Mouse (Mus musculus) naive thymus-derived CD4-positive, alpha-beta T cell, adult 2 months (primary cell): ENCODE results near the gene Fn3krp.

Experiments
- DNase-seq: peaks from one replicate; pipeline ENCODE4 v3.0.0-alpha.2; 2011; ENCODE audit warnings: low read depth

Gene Fn3krp

DNA sequence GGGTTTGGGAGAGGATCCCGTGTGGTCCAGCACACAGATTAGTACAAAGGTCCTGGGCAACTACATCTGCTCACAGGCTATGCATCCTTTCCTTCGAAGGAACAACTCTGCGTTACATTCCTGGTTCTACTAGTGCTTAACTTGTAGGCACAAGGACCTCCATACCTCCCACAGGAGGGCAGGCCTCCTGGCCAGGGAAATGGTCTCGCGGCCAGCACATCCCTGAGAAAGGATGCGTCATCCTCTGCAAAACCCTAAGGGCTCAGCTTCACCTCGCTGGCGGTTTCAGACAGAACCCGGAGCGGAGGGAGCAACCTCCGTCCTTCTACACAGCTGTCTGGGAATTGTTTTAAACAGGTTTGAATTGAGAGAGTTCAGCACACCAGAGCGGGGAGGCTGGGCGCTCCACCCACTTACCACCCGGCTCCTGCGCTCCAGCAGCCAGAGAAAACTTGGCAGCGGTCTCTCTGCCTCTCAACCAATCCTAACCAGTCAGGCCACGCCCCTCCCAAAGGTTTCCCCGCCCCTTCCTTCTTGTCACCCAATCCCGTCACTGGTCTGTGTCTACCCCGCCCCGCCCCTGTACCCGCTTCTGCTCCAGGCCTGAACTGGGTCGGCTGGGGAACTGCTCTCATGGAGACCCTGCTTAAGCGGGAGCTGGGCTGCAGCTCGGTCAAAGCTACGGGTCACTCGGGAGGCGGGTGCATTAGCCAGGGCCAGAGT lies at the start of gene Fn3krp:
Fn3krp (plus strand) TSS at position 572 of the 723 bp plus-strand sequence.
- peak; percentile 99 for DNase-seq

DNA sequence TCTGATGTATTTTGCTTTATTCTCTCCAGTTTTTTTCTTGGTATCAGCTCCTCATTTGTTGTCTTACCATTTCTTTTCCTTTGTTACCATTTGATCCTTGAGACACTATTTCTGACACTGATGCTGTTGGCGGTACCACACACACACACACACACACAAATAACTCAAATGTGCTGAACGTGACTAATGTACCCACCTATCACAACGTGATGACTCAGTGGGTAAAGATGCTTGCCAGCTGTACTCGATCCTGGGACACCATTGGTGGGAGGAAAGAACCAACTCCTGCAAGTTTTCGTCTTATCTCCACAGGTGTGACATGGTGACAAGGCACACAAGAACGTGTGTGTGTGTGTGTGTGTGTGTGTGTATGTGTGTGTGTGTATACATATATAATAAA lies 47.9 kb upstream of the Fn3krp start:
- no peak for DNase-seq

DNA sequence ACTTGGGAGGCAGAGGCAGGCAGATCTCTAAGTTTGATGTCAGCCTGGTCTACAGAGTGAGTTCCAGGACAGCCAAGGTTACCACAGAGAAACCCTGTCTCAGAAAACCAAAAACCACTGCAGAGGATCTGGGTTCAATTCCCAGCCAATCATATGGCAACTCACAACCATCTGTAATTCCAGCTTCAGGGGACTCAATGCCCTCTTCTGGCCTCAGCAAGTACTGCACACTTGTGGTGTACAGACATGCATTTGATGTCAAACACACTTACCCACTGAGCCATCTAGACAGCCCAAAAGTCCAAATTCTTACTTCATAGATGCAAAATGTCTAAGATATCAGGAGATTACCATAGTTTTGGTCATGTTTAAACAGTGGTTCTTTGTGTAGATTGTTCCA lies 42.6 kb upstream of the Fn3krp start:
- DNase-seq, result no peak

DNA sequence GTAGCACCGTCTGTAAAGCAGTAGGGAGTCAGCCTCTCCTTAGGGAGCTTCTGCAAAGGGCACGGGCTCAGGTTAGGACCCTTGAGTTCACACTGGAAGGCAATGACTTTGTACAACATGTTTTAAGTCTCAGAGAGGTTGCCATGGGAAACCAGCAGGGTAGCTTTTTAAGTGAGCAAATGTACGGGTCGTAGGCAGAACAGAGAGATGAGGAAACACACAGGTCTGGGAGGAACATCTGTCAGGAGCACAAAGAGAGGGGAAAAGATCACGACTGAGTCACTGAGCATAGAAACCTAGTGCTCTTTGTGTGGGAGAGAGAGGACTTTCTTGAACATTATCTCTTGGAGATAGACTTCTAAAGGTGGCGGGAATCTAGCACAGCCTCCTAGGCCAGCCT lies 40.9 kb upstream of the Fn3krp start:
- DNase-seq, result no peak

DNA sequence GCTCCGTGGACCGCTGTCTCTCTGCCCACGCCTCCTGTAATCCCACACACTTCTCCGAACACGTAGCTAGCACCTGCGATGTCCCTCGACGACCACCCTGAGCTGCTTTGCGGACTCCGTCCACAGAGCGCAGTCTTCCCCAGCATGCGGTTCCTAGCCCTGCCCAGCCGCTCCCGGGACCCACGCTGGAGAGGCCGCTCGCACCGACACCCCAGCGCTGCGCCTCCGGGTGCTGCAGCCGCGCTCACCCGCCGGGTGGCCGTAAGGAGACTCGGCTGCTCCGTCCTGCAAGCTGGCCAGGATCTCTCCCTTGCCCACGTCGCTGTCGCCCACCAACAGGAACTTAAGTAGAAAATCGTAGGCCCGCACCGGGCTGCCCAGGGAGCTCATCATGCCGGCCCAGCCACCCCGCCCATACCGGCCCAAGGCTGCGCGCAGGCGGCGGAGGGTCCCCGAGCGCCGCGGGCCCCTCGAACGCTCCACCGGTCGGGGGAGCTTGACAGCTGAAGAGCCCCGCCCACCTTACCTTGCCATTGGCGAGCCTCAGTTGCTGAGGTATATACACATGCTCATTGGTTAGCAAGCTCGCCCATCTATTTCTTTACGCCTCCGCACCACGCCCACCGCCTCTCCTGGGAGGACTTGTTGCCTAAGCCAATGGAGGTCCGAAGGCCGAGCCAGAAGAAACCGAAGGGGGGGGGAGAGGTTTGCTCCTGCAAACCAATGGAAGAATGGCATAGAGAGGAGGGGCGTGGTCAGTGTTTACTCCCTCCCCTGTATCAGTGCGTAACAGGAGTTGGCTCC lies 33.2 kb upstream of the Fn3krp start, which contains the start of gene Rab40b:
Rab40b (minus strand) TSS at position 502 of the 804 bp plus-strand sequence.
- DNase-seq, result peak; percentile 24

DNA sequence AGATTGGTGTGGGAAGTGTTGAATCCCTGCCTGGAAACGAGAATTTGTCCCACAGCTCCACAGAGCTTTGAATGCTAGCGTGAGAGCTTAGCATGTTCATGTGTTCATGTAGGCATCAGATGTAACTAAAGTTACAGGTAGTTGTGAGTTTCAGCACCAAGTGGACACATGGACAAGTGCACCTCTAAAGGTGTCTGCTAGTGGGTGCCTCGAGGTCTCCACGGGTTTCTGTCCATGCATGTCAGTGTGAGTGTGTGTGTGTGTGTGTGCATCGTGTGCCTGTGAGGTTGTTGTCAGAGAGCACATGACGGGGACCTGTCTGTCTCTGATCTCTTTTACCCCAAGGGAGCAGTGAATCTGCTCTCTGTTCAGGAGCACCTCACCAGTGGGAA lies 32.7 kb upstream of the Fn3krp start:
- no peak for DNase-seq

DNA sequence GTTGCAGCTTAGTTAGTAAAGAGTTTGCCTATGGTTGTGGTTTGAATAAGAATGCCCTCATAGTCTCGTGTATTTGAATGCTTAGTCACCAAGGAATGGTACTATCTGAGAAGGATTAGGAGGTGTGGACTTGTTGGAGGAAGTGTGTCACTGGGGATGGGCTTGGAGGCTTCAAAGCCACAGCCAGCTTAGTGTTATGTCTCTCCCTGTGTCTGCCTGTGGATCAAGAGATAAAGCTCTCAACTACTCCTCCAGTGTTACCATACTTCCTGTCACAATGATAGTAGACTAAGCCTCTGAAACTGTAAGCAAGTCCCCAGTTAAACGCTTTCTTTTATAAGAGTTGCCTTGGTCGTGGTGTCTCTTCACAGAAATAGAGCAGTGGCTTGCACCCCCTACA lies 30.4 kb upstream of the Fn3krp start:
- no peak for DNase-seq

DNA sequence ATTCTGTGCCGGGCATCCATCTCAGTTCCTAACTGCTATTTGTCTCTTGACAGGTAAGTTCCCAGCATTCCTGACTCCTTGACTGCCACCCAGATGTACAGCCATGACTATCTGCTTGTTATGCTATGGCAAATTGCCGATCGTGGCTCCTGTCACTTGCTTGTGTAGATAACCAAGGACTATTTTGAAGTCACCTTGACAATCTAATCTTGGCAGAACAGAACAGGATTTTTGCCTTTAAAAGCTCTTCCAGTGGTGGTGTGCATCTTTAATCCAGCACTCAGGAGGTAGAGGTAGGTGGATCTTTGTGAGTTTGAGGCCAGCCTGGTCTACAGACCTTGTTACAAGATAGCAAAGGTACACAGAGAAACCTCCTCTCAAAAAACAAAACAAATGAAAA lies 28.8 kb upstream of the Fn3krp start:
- DNase-seq, result no peak

DNA sequence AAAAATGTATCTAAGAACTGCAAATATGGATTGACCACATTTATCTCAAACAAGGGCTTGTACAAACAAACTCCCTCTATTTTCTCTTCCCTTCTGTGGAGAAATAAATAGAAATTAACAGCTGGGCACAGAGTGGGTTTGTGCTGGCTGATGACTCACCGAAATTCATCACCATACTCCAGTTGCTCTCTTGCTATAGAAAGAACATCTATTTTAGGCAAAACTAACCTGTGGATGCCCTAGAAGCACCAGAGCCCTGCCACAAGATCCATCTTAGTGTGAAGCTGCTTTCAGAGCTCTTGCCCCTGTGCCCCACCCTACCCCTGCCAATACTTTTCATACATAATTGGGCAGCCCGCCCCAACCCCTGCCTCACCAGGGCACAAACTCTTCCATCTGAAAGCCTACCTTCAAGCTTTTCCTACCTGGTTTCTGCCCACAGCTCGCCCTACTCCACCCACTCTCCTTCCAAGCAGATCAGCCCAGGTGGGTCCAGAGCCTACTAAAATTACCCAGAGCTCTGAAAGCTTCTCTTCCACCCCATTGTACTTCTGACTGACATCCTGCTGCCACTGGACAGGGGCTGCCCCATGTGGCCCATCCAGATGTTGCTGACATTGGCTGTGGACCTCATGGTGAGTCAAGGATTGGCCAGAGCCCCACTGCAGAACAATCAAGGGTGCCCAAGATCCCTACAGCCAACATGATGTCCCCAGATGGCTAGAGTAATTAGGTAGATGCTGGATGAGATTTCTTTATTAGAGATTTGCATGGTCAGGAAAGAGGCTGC lies 13.6 kb upstream of the Fn3krp start:
- DNase-seq, result no peak

DNA sequence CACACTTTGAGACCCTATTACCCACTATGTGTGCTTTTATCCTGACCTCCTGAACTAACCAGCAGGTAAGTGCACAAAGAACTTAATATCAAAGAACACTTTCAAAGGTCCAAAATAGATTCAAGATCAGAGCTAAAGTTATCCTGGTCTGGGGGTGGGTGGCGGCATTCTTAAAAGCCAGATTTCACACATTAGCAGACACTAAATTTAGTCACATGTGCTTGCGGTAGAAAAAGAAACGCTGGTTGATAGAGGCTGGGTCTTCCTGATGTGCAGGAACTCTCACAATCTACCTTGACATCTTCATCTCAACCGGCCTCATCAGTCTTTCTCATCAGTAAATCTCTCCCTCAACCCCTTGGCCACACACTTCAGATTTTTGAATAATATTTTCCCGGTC lies 6.4 kb upstream of the Fn3krp start:
- DNase-seq, result no peak

DNA sequence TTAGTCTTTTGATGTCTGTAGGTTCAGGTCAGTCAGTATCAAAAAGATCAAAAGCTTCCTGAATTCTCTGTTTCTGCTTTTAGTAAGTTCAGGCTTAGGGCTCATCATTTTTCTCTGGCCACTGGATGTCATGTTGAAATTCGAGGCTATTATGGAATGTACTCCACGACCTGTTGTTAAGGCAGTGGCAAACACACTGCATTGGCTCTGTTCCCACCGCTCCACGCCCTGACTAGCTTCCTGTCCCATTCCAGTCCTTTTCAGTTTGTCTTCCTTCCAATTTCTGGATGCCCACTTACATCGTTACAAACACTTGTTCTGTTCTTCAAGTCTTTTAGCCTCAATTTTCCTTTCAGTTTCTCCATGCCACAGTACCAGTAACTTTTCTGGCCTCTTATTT lies 5.8 kb upstream of the Fn3krp start:
- no peak for DNase-seq

DNA sequence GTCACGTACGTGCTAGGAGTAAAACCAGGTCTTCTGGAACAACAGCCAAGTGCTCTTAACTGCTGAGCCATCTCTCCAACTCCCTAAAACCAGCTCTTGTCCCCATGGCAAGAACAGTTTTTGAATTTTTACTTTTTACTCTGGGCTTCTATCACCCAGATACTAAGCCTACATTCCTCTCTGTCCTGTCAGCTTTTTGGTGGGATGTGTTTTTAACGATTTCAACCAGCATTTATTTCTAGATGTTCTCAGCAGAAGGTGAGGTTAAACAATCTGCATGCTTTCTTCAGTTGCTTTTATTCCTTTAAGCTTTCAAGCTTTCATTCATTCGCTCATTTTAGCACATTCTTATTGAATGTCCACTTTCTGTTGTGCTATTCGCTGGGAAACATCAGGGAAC lies 3.2 kb upstream of the Fn3krp start:
- DNase-seq, result no peak

DNA sequence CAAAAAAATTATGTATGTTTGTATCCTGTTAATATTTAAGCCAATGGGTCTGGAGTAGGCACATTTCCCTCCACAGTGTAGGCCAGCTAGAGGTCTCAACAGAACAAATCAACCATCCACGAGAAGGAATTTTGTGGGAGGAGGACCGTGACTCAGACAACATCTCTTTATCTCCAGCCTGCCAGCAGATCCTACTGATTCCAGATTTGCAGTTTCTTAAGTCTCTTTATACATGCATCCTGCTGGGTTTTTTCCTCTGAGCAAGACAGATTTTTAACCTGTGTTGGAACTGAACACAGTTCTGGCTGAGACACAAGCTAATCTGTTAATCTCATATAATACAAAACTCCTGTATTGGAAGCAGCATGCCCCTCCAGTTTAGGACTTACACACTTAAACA lies 2.3 kb upstream of the Fn3krp start:
- DNase-seq, result no peak

DNA sequence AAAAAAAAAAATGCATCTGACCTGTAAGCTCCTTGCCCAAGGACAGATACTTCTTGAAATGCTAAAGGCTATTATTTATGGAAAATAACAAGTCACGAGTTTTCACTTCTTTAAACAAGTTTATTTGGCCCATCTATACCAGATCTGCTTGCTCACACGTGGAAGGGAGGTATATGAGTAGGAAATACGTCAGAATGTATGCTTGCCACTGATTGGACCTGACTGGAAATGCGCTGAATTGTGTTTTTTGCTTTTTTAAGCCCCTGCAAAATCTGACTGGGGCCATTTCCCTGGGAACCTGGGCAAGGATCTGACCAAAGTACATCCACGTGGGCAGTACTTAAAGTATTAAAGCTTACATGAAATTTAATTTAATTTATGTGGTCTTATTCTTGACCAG lies 822 bp upstream of the Fn3krp start:
- DNase-seq, result no peak

DNA sequence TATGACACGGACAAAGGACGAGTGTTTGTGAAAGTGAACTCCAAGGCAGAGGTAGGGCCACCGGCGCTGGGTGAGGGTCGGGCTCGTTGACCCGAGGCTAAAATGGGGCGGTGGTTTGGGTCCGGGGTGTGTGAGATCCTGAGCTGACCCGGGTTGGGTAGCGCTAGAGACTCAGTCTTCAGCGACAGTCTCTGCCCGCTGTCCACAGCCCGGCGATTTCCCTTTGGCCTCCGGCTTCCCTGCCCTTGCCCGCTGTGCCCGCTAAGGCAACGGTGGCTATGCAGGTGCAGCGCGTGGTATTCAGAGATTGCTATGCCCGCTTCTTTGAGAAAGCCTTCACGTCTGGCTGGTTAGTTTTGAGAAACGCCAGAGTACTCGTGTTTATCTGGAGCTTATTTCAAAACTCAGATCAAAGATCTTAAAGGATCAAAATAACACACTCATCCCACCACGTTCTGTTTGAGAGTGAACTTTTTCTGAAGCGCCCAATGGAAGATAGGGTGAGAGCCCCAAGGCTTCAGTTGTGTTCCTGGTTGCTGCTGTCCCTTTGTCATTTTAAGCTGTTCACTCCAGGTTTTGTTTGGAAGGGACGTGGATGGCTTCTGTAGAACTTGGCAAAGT lies 462 bp downstream of the Fn3krp start:
- DNase-seq, result no peak

DNA sequence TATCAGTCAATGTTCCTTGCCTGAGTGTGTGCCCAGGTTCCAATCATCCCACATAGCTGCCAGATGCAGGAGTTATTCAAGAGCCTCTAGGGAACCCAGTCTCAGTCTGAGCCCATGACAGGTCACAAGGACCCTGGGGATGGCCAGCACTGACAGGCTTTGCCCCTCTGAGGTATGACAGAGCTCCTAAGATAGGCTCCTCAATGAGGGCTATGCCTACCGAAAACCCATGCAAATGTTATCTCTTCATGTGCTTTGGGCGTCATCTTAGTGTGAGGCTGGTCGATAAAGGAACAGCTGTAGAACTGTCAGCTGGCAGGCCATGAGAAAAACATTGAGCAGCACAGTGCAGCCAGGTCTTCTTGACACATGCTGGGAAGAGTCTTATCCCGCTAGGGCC lies 12.2 kb downstream of the Fn3krp start:
- DNase-seq, result no peak

DNA sequence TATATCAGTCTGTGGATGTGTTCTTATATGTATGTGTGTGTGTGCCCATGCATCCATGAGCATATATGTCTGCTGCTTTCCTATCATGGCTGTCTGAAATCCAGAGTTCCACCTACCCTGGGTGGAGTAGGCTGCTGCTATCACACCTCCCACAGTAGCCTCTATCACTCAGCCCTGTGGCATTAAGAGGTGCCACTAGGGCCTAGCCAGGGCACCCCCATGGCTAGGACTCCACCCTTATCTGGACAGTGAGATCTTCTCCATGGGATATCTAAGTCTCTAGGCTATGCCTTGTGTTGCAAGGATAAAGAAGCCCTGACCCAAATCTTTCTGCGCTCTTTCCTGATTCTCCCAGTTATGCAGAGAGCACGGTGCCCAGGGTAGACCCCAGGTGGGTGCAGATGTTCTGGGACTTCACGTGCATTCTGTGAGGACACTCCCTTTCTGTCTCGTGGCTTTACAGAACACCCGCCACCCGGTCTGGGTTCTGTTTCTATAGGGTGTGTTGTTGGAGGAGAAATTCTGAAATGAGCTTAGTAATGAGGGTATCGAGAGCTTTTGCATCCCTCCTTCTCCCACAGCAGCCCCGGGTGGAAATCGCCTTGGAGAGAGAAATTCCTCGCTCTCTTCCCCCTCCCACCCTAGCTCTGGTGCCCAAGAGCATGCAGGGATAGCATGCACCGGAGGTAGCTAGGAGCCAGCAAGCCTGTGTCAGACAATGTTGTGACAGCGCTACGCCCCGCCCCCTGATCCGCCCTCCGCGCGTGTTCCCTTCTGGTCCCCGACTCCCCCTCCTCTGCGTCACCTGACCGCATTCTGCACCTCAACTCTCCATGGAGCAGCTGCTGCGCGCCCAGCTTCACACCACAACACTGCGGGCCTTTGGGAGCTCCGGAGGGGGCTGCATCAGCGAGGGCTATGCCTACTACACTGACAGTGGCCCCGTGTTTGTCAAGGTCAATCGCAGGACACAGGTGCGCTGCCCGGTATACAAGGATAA lies 13.3 kb downstream of the Fn3krp start, which contains the start of gene Fn3k:
Fn3k (plus strand) TSS at position 758 of the 1,000 bp plus-strand sequence.
- peak; percentile 94 for DNase-seq

DNA sequence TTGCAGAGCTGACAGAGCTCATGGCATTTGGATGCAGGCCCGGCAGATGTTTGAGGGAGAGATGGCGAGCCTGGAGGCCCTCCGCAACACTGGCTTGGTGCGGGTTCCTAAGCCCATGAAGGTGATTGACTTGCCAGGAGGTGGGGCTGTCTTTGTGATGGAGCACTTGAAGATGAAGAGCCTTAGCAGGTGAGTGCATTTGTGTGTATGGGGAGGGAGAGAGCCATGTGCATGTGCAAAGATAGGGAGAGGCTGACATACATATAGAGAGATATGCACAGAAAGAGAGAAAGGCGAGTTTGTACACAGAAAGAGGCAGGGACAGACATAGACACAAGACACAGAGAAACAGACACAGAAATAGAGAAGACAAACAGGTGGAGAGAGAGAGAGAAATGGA lies 16.0 kb downstream of the Fn3krp start:
- DNase-seq, result no peak

DNA sequence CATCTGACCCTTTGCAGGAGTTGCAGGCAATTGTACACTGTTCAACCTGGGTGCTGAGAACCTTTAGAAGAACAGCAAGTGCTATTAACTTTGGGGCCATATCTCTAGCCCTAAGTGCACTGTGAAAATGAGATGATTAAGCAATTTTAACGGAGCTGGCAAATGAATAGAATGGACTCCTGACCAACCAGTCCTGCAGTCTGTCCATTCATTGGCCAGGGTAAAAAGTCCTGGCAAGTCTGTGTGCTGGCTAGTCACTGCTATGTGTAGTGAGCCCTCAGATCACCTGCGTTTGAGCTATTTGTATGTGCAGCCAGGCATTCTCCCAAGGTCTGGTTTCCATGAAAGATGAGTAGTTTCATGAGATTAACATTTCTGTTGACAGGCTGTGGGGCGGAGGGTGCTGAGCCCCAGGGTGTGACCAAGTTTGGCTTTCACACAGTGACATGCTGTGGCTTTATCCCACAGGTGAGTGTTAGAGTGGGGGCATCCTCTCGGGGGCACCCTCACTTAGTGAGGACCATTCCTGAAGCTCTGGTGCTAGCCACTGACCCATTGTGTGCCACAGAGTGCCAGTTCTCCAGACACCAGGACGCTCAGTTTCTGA lies 18.6 kb downstream of the Fn3krp start:
- no peak for DNase-seq

DNA sequence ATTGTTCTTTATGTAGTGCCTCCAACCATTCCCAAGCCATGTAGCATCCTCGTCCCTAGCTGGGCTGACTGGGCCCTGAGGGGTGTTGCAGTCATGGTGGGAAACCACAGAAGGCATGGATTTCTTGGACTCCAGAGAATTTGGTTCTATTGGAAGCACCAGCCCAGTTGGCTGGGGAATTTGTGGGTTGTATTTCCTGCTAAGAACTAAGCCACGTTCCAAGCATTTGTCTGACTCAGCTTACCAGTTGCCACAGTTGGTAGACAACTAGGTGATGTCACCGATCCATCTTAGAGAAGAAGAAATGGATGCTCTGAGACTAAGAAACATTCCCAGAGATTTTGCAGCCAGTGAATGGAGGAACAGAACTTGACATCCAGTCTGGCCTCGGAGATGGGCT lies 20.5 kb downstream of the Fn3krp start:
- no peak for DNase-seq

DNA sequence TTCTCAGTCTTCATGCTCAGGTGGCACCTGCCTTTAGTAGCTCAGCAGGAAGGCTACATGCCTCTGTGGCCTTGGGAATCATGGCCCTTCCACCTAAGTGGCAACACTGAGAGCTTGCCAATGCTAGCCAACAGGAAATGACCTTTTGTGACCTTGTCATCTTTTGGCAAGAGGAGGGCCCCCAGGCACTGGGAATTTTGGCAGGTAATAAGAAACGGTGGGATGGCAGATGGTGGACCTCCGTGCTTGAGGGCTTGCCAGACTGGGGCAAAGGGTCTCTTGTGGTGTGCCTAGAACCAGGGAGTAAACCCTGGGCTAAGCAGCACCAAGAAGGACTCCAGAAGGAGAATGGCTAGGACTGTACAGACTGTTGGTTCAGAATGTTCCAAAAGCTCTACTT lies 20.9 kb downstream of the Fn3krp start:
- no peak for DNase-seq
